Mouse (Mus musculus) kidney, adult 2 months (tissue): ENCODE measurements around the gene Zfp189. TPM values are rescaled to one million over a fixed set of nuclear protein-coding genes. Genes with fewer than 3 reads are reported as not detected.

Experiments used
- DNase-seq: peaks from one replicate; pipeline ENCODE4 v3.0.0; 2021
- H3K27ac ChIP-seq: fragments of 200-500 bp; 2 replicates; pipeline ENCODE4 v1.5.1; 2012; ENCODE audit warnings: low read depth, low read length, control low read depth, inconsistent platforms; ENCODE audit not compliant: insufficient read depth
- H3K27me3 ChIP-seq: fragments of 200-500 bp; replicated peaks from 2 replicates; pipeline ENCODE4 v1.6.1; 2012; ENCODE audit warnings: mild to moderate bottlenecking, moderate library complexity, low read length, inconsistent platforms; ENCODE audit not compliant: control insufficient read depth, insufficient read depth
- H3K36me3 ChIP-seq: fragments of 200-500 bp; 2 replicates; pipeline ENCODE4 v1.6.1; 2012; ENCODE audit warnings: mild to moderate bottlenecking, moderate library complexity, low read length, inconsistent platforms; ENCODE audit not compliant: control insufficient read depth, insufficient read depth
- H3K4me1 ChIP-seq: fragments of 200-500 bp; 2 replicates; pipeline ENCODE4 v1.6.1; 2011; ENCODE audit warnings: low read length; ENCODE audit not compliant: control insufficient read depth, insufficient read depth
- H3K4me3 ChIP-seq: fragments of 200-500 bp; 2 replicates; pipeline ENCODE4 v1.5.1; 2011; ENCODE audit warnings: mild to moderate bottlenecking, low read depth, low read length, control low read depth; ENCODE audit not compliant: insufficient read depth
- CTCF ChIP-seq: fragments of 200-500 bp; conservative IDR thresholded peaks from 2 replicates; pipeline ENCODE4 v1.5.1; 2011; ENCODE audit warnings: low read depth, mild to moderate bottlenecking, control low read depth, low read length, moderate library complexity, mixed read lengths; ENCODE audit not compliant: insufficient read depth, insufficient read length
- POLR2A ChIP-seq: fragments of 200-500 bp; IDR thresholded peaks from one replicate; pipeline ENCODE4 v1.6.1; 2011; ENCODE audit warnings: low read depth, low read length, control low read depth
- WGBS: fragments of 180-500 bp; shearing (Covaris S2); methylation state at CpG from one replicate; pipeline ENCODE4 v1.1.7; 2018; 5-methylcytosine and 5-hydroxymethylcytosine counted together
- polyA plus RNA-seq: library from polyadenylated mRNA; depleted of rRNA; stranded (reverse); fragments of >200 nt; gene quantifications from 2 replicates; pipeline ENCODE4 v1.2.3, GENCODE M21; 2012

Gene Zfp189
- polyA plus RNA-seq, 1 experiment, result 2.5 TPM

GRCm38 (mm10) chr4:49512636-49513035, 8.3 kb upstream of the Zfp189 start:
- no peak for DNase-seq
- H3K27me3 ChIP-seq, result no peaks in the 10 kb centered on the region
- TF ChIP-seq CTCF (no peak), POLR2A (no peak)
- 92% methylated on average over 4 of the region's 4 CpGs for WGBS
- no peak overlapping the region for H3K4me3 ChIP-seq
- H3K36me3 ChIP-seq, result peaks cover 10% of the 10 kb centered on the region
- peaks cover 8% of the 10 kb centered on the region; the same call in 1 of the 2 replicates for H3K4me1 ChIP-seq
- no peak overlapping the region for H3K27ac ChIP-seq

DNA sequence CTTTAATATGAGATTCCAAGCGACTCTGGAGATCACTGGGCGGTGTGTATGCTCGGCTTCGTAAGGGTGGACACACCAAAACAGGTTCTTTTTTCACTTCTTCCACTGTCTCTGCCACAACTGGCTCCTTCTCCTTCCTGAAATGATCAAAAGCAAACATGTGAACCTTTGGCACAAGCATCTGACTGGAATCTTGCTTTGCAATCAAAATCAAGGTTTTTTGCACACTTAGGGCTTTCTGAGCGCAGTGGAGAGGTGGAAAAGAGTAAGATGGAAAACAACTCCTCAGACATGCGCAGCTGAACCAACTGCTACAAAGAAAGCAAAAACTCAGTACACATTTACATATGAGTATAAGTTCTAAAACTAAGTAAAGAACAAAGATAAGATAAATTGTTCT, 6.5 kb upstream of the Zfp189 start:
- Histone ChIP-seq H3K27ac (no peak overlapping the region), H3K4me3 (no peak overlapping the region), H3K36me3 (peaks cover 10% of the 10 kb centered on the region), H3K4me1 (peaks cover 17% of the 10 kb centered on the region; the same call in 1 of the 2 replicates), H3K27me3 (no peaks in the 10 kb centered on the region)
- WGBS, result 82% methylated on average over 6 of the region's 6 CpGs
- peak; percentile 64 for DNase-seq
- TF ChIP-seq POLR2A, result no peak
- no peak for TF ChIP-seq CTCF

DNA sequence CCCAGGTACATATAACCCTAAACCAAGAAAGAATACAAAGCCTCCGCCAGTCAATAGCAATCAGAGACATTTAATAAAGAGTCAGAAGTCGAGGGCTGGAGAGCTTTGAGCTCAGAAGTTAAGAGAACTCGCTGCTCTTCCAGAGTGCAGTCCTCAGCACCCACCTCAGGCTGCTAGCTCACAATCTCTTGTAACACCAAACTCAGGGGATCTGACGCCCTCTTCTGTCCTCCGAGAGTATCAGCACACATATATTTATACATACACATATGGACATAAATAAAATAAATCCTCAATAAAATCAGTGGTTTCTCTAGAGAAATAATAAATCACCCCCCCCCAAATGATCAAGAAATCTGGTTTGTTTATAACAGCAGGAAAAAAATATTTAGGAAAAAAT, 1.5 kb upstream of the Zfp189 start:
- Histone ChIP-seq H3K4me1 (peaks cover 16% of the 10 kb centered on the region; the same call in 1 of the 2 replicates), H3K36me3 (no peaks in the 10 kb centered on the region), H3K4me3 (no peak overlapping the region), H3K27ac (no peak overlapping the region), H3K27me3 (no peaks in the 10 kb centered on the region)
- TF ChIP-seq POLR2A, result no peak
- TF ChIP-seq CTCF, result peak; percentile 39; the same call in 1 of the 2 replicates
- 77% methylated on average over 5 of the region's 5 CpGs for WGBS
- no peak for DNase-seq

GRCm38 (mm10) chr4:49521346-49521745, 370 bp downstream of the Zfp189 start:
- Histone ChIP-seq H3K4me3 (peak overlapping the region; percentile 84), H3K4me1 (peaks cover 14% of the 10 kb centered on the region; the same call in 1 of the 2 replicates), H3K36me3 (no peaks in the 10 kb centered on the region), H3K27me3 (no peaks in the 10 kb centered on the region), H3K27ac (peak overlapping the region; percentile 34)
- WGBS, result under 1% methylated on average over 17 of the region's 17 CpGs
- no peak for TF ChIP-seq POLR2A
- TF ChIP-seq CTCF, result no peak
- DNase-seq, result no peak

GRCm38 (mm10) chr4:49522576-49522975, 1.6 kb downstream of the Zfp189 start:
- Histone ChIP-seq H3K27ac (no peak overlapping the region), H3K4me1 (peaks cover 14% of the 10 kb centered on the region; the same call in 1 of the 2 replicates), H3K27me3 (no peaks in the 10 kb centered on the region), H3K4me3 (no peak overlapping the region), H3K36me3 (no peaks in the 10 kb centered on the region)
- WGBS, result 53% methylated on average over 9 of the region's 9 CpGs
- DNase-seq, result no peak
- no peak for TF ChIP-seq POLR2A
- TF ChIP-seq CTCF, result no peak

DNA sequence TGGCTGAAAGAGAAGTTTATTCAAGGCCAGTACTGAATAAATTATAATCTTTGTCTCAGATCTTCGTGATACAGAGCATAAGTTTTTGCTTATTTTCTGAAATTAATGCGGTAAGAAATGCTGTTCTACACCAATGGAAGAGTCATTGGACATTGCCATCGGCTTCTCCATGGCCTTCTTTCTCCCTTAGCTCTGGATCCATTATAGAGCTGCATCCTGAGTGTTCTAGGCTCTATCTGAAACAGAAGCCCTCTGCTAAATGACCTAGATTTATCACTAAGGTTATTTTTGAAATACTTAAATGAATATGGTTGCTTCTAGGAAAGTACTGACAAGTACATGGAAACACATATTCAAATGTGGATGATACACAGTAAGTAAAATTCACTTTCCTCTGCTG, 14.1 kb downstream of the Zfp189 start:
- 56% methylated on average over 3 of the region's 3 CpGs for WGBS
- TF ChIP-seq POLR2A, result no peak
- no peak for TF ChIP-seq CTCF
- Histone ChIP-seq H3K4me3 (no peak overlapping the region), H3K27me3 (no peaks in the 10 kb centered on the region), H3K36me3 (peaks cover 21% of the 10 kb centered on the region; the same call in 1 of the 2 replicates), H3K4me1 (no peaks in the 10 kb centered on the region), H3K27ac (no peak overlapping the region)
- DNase-seq, result no peak

GRCm38 (mm10) chr4:49535675-49536294, 14.8 kb downstream of the Zfp189 start:
- WGBS, result 77% methylated on average over 4 of the region's 4 CpGs
- H3K27me3 ChIP-seq, result no peaks in the 10 kb centered on the region
- TF ChIP-seq CTCF (no peak), POLR2A (no peak)
- peaks cover 20% of the 10 kb centered on the region; the same call in 1 of the 2 replicates for H3K36me3 ChIP-seq
- DNase-seq, result no peak
- H3K4me3 ChIP-seq, result no peak overlapping the region
- H3K4me1 ChIP-seq, result no peaks in the 10 kb centered on the region
- no peak overlapping the region for H3K27ac ChIP-seq
